Mouse (Mus musculus): ENCODE data around the gene Samd4b. TPM values are rescaled to one million over a fixed set of nuclear protein-coding genes. Genes with fewer than 3 reads are reported as not detected.

Samd4b gene
- polyA plus RNA-seq, 1 experiment from 2014 or later, result 25.8 TPM

- 0 out of 2 replicates have a peak overlapping the region, but pooled peaks have one; percentile 10 for H3K9ac ChIP-seq (replicated peaks; ENCODE audit: low read depth, low read length)
- H3K4me3 ChIP-seq (ENCODE audit: low read depth, low read length), result no peak overlapping the region
- ATAC-seq (ENCODE audit: insufficient number of reproducible peaks, insufficient read depth, low FRiP score, low read depth), result peak; percentile 43
- no peaks in the 10 kb centered on the region for H3K27me3 ChIP-seq (ENCODE audit: control insufficient read depth, insufficient read depth, low read length)
- peaks cover 35% of the 10 kb centered on the region for H3K36me3 ChIP-seq (ENCODE audit: control insufficient read depth, insufficient read depth, low read length)
- no peak overlapping the region; the same call in 1 of the 2 replicates for H3K27ac ChIP-seq (ENCODE audit: low read length)
- WGBS, result 2% methylated on average over 4 of the region's 4 CpGs
- no peak overlapping the region for H3K4me2 ChIP-seq (replicated peaks; ENCODE audit: low read depth, low read length)
- peaks cover 11% of the 10 kb centered on the region for H3K4me1 ChIP-seq (ENCODE audit: control insufficient read depth, insufficient read depth, low read length)
- H3K9me3 ChIP-seq (ENCODE audit: control insufficient read depth, low read depth, low read length), result no peaks in the 10 kb centered on the region
These were observed 211.5 kb downstream of the Samd4b start for GRCm38 (mm10) chr7:28386462-28386861.

- WGBS, result 81% methylated on average over 7 of the region's 7 CpGs
- no peak for ATAC-seq (ENCODE audit: insufficient number of reproducible peaks, insufficient read depth, low FRiP score, low read depth)
- no peak overlapping the region for H3K4me3 ChIP-seq (ENCODE audit: low read depth, low read length)
- no peaks in the 10 kb centered on the region for H3K9me3 ChIP-seq (ENCODE audit: control insufficient read depth, low read depth, low read length)
- no peak overlapping the region for H3K4me2 ChIP-seq (replicated peaks; ENCODE audit: low read depth, low read length)
- peaks cover 35% of the 10 kb centered on the region for H3K36me3 ChIP-seq (ENCODE audit: control insufficient read depth, insufficient read depth, low read length)
- H3K27me3 ChIP-seq (ENCODE audit: control insufficient read depth, insufficient read depth, low read length), result no peaks in the 10 kb centered on the region
- H3K27ac ChIP-seq (ENCODE audit: low read length), result no peak overlapping the region; the same call in 1 of the 2 replicates
- 0 out of 2 replicates have a peak overlapping the region, but pooled peaks have one; percentile 10 for H3K9ac ChIP-seq (replicated peaks; ENCODE audit: low read depth, low read length)
- H3K4me1 ChIP-seq (ENCODE audit: control insufficient read depth, insufficient read depth, low read length), result peaks cover 13% of the 10 kb centered on the region
These were observed 211.9 kb downstream of the Samd4b start for GRCm38 (mm10) chr7:28386007-28386406.

GRCm38 (mm10) chr7:28385196-28385595 lies 212.7 kb downstream of the Samd4b start:
- no peaks in the 10 kb centered on the region for H3K9me3 ChIP-seq (ENCODE audit: control insufficient read depth, low read depth, low read length)
- H3K4me3 ChIP-seq (ENCODE audit: low read depth, low read length), result no peak overlapping the region
- peaks cover 21% of the 10 kb centered on the region for H3K4me1 ChIP-seq (ENCODE audit: control insufficient read depth, insufficient read depth, low read length)
- H3K36me3 ChIP-seq (ENCODE audit: control insufficient read depth, insufficient read depth, low read length), result peaks cover 31% of the 10 kb centered on the region
- 91% methylated on average over 9 of the region's 9 CpGs for WGBS
- H3K27me3 ChIP-seq (ENCODE audit: control insufficient read depth, insufficient read depth, low read length), result no peaks in the 10 kb centered on the region
- no peak overlapping the region for H3K27ac ChIP-seq (ENCODE audit: low read length)
- H3K9ac ChIP-seq (replicated peaks; ENCODE audit: low read depth, low read length), result no peak overlapping the region
- H3K4me2 ChIP-seq (replicated peaks; ENCODE audit: low read depth, low read length), result no peak overlapping the region
- no peak for ATAC-seq (ENCODE audit: insufficient number of reproducible peaks, insufficient read depth, low FRiP score, low read depth)

GRCm38 (mm10) chr7:28384162-28384561 lies 213.8 kb downstream of the Samd4b start:
- Histone ChIP-seq H3K4me1 (ENCODE audit: control insufficient read depth, insufficient read depth, low read length) (peaks cover 25% of the 10 kb centered on the region), H3K9ac (replicated peaks; ENCODE audit: low read depth, low read length) (no peak overlapping the region), H3K4me2 (replicated peaks; ENCODE audit: low read depth, low read length) (no peak overlapping the region), H3K9me3 (ENCODE audit: control insufficient read depth, low read depth, low read length) (no peaks in the 10 kb centered on the region), H3K27me3 (ENCODE audit: control insufficient read depth, insufficient read depth, low read length) (no peaks in the 10 kb centered on the region), H3K4me3 (ENCODE audit: low read depth, low read length) (no peak overlapping the region), H3K27ac (ENCODE audit: low read length) (no peak overlapping the region; the same call in 1 of the 2 replicates), H3K36me3 (ENCODE audit: control insufficient read depth, insufficient read depth, low read length) (peaks cover 24% of the 10 kb centered on the region)
- no peak for ATAC-seq (ENCODE audit: insufficient number of reproducible peaks, insufficient read depth, low FRiP score, low read depth)
- WGBS, result 80% methylated on average over 6 of the region's 6 CpGs

GRCm38 (mm10) chr7:28383606-28384005 lies 214.3 kb downstream of the Samd4b start:
- Histone ChIP-seq H3K4me3 (ENCODE audit: low read depth, low read length) (no peak overlapping the region), H3K27ac (ENCODE audit: low read length) (peak overlapping the region; percentile 96; the same call in 1 of the 2 replicates), H3K4me1 (ENCODE audit: control insufficient read depth, insufficient read depth, low read length) (peaks cover 25% of the 10 kb centered on the region), H3K9ac (replicated peaks; ENCODE audit: low read depth, low read length) (no peak overlapping the region), H3K4me2 (replicated peaks; ENCODE audit: low read depth, low read length) (no peak overlapping the region), H3K9me3 (ENCODE audit: control insufficient read depth, low read depth, low read length) (no peaks in the 10 kb centered on the region), H3K27me3 (ENCODE audit: control insufficient read depth, insufficient read depth, low read length) (no peaks in the 10 kb centered on the region), H3K36me3 (ENCODE audit: control insufficient read depth, insufficient read depth, low read length) (peaks cover 19% of the 10 kb centered on the region)
- ATAC-seq (ENCODE audit: insufficient number of reproducible peaks, insufficient read depth, low FRiP score, low read depth), result no peak
- 73% methylated on average over 4 of the region's 4 CpGs for WGBS

GRCm38 (mm10) chr7:28382981-28383396 lies 215.0 kb downstream of the Samd4b start:
- H3K4me1 ChIP-seq (ENCODE audit: control insufficient read depth, insufficient read depth, low read length), result peaks cover 29% of the 10 kb centered on the region
- H3K36me3 ChIP-seq (ENCODE audit: control insufficient read depth, insufficient read depth, low read length), result peaks cover 13% of the 10 kb centered on the region; the same call in 1 of the 2 replicates
- H3K27me3 ChIP-seq (ENCODE audit: control insufficient read depth, insufficient read depth, low read length), result no peaks in the 10 kb centered on the region
- H3K27ac ChIP-seq (ENCODE audit: low read length), result peak overlapping the region; percentile 96
- ATAC-seq (ENCODE audit: insufficient number of reproducible peaks, insufficient read depth, low FRiP score, low read depth), result no peak
- no peaks in the 10 kb centered on the region for H3K9me3 ChIP-seq (ENCODE audit: control insufficient read depth, low read depth, low read length)
- WGBS, result 53% methylated on average over 11 of the region's 11 CpGs
- H3K4me2 ChIP-seq (replicated peaks; ENCODE audit: low read depth, low read length), result peak overlapping the region; percentile 43; the same call in 1 of the 2 replicates
- no peak overlapping the region for H3K4me3 ChIP-seq (ENCODE audit: low read depth, low read length)
- no peak overlapping the region for H3K9ac ChIP-seq (replicated peaks; ENCODE audit: low read depth, low read length)

- Histone ChIP-seq H3K27me3 (ENCODE audit: control insufficient read depth, insufficient read depth, low read length) (no peaks in the 10 kb centered on the region), H3K4me1 (ENCODE audit: control insufficient read depth, insufficient read depth, low read length) (peaks cover 35% of the 10 kb centered on the region), H3K9ac (replicated peaks; ENCODE audit: low read depth, low read length) (no peak overlapping the region; the same call in 1 of the 2 replicates), H3K27ac (ENCODE audit: low read length) (peak overlapping the region; percentile 96), H3K36me3 (ENCODE audit: control insufficient read depth, insufficient read depth, low read length) (peaks cover 14% of the 10 kb centered on the region; the same call in 1 of the 2 replicates), H3K4me2 (replicated peaks; ENCODE audit: low read depth, low read length) (peak overlapping the region; percentile 43), H3K4me3 (ENCODE audit: low read depth, low read length) (peak overlapping the region; percentile 17; the same call in 1 of the 2 replicates), H3K9me3 (ENCODE audit: control insufficient read depth, low read depth, low read length) (no peaks in the 10 kb centered on the region)
- ATAC-seq (ENCODE audit: insufficient number of reproducible peaks, insufficient read depth, low FRiP score, low read depth), result no peak
- 37% methylated on average over 11 of the region's 12 CpGs for WGBS
These were observed 215.5 kb downstream of the Samd4b start for GRCm38 (mm10) chr7:28382347-28382951.

GRCm38 (mm10) chr7:28381938-28382337 lies 216.0 kb downstream of the Samd4b start:
- Histone ChIP-seq H3K9ac (replicated peaks; ENCODE audit: low read depth, low read length) (peak overlapping the region; percentile 10), H3K4me3 (ENCODE audit: low read depth, low read length) (peak overlapping the region; percentile 17), H3K4me2 (replicated peaks; ENCODE audit: low read depth, low read length) (peak overlapping the region; percentile 43), H3K9me3 (ENCODE audit: control insufficient read depth, low read depth, low read length) (no peaks in the 10 kb centered on the region), H3K27ac (ENCODE audit: low read length) (peak overlapping the region; percentile 96), H3K4me1 (ENCODE audit: control insufficient read depth, insufficient read depth, low read length) (peaks cover 40% of the 10 kb centered on the region), H3K27me3 (ENCODE audit: control insufficient read depth, insufficient read depth, low read length) (no peaks in the 10 kb centered on the region), H3K36me3 (ENCODE audit: control insufficient read depth, insufficient read depth, low read length) (peaks cover 13% of the 10 kb centered on the region; the same call in 1 of the 2 replicates)
- WGBS, result 1% methylated on average over 20 of the region's 20 CpGs
- peak; percentile 68 for ATAC-seq (ENCODE audit: insufficient number of reproducible peaks, insufficient read depth, low FRiP score, low read depth)

Measured in stomach, embryonic 14.5 days (tissue).